In genomic region chr3:66292356-66292946, GRCm38 (mm10) we compare ENCODE assay signal across 8 mouse cellular contexts. TPM values are rescaled to one million over a fixed set of nuclear protein-coding genes. Genes with fewer than 3 reads are reported as not detected.
A peak's percentile ranks its signal among the peaks of the same experiment; 100 is the strongest.
DNase-seq lines count a peak whose midpoint lies in the region; ATAC-seq and TF ChIP-seq lines count a peak whose summit lies in the region.

No protein-coding gene starts in this region.

- peaks cover 4% of the 10 kb centered on the region for H3K4me1 ChIP-seq in embryonic fibroblast, embryonic 13.5 days (ENCODE audit: control insufficient read depth, insufficient read depth, low read length)
- peaks cover 8% of the 10 kb centered on the region; the same call in 1 of the 2 replicates for H3K4me1 ChIP-seq in hindbrain, embryonic 16.5 days (ENCODE audit: control insufficient read depth, insufficient read depth, low read depth, low read length)
- no peaks in the 10 kb centered on the region for H3K4me1 ChIP-seq in liver, embryonic 12.5 days
- peaks cover 12% of the 10 kb centered on the region; the same call in 1 of the 2 replicates for H3K4me1 ChIP-seq in neural tube, embryonic 11.5 days (ENCODE audit: control insufficient read depth, insufficient read depth, low read length)

- peak; percentile 11 for DNase-seq in ovary, adult 18-20 months (ENCODE audit: low spot score)
- no peak for DNase-seq in ovary, postnatal 10 days (ENCODE audit: low spot score)
- peak; percentile 70 for DNase-seq in neural tube, embryonic 11.5 days (ENCODE audit: low spot score)
- no peak for DNase-seq in thymus, postnatal 10 days (ENCODE audit: low spot score in 2 of 2)
- no peak for DNase-seq in layer of hippocampus, postnatal 14 days (ENCODE audit: low spot score in 2 of 2)

- H3K27ac ChIP-seq in embryonic fibroblast, embryonic 13.5 days (ENCODE audit: insufficient read depth, low read length), result no peak overlapping the region
- H3K27ac ChIP-seq in hindbrain, embryonic 16.5 days (ENCODE audit: low read depth, low read length), result no peak overlapping the region
- H3K27ac ChIP-seq in liver, embryonic 12.5 days, result no peak overlapping the region
- H3K27ac ChIP-seq in neural tube, embryonic 11.5 days (ENCODE audit: low read depth, low read length), result peak overlapping the region; percentile 5; the same call in 1 of the 2 replicates

- H3K4me2 ChIP-seq in hindbrain, embryonic 16.5 days (ENCODE audit: low read length), result peak overlapping the region; percentile 59
- peak overlapping the region; percentile 47 for H3K4me2 ChIP-seq in liver, embryonic 12.5 days
- H3K4me2 ChIP-seq in neural tube, embryonic 11.5 days (ENCODE audit: low read depth), result peak overlapping the region; percentile 26; the same call in 1 of the 2 replicates

- TF ChIP-seq POLR2A in embryonic fibroblast, embryonic 13.5 days (IDR thresholded peaks at IDR 0.05; ENCODE audit: low read depth, low read length), result peak; percentile 49; the same call in 1 of the 2 replicates

- peak; percentile 76 for ATAC-seq in hindbrain, embryonic 16.5 days
- no peak for ATAC-seq in liver, embryonic 12.5 days
- ATAC-seq in neural tube, embryonic 11.5 days (ENCODE audit: insufficient read depth, low FRiP score, low TSS enrichment), result peak; percentile 25; the same call in 1 of the 2 replicates

- H3K4me3 ChIP-seq in embryonic fibroblast, embryonic 13.5 days (ENCODE audit: insufficient read depth, low read length), result no peak overlapping the region
- H3K4me3 ChIP-seq in hindbrain, embryonic 16.5 days (ENCODE audit: low read length), result peak overlapping the region; percentile 34
- H3K4me3 ChIP-seq in liver, embryonic 12.5 days, result peak overlapping the region; percentile 13; the same call in 1 of the 2 replicates
- no peak overlapping the region for H3K4me3 ChIP-seq in neural tube, embryonic 11.5 days (ENCODE audit: low read depth, low read length)

- TF ChIP-seq CTCF in embryonic fibroblast, embryonic 13.5 days (IDR thresholded peaks at IDR 0.05; ENCODE audit: borderline replicate concordance, insufficient read depth, low read length), result no peak

- no peaks in the 10 kb centered on the region for H3K27me3 ChIP-seq in hindbrain, embryonic 16.5 days (replicated peaks; ENCODE audit: control insufficient read depth, insufficient read depth, low read length)
- no peaks in the 10 kb centered on the region for H3K27me3 ChIP-seq in liver, embryonic 12.5 days (replicated peaks)
- no peaks in the 10 kb centered on the region for H3K27me3 ChIP-seq in neural tube, embryonic 11.5 days (ENCODE audit: control insufficient read depth, insufficient read depth, low read length)

- WGBS in hindbrain, embryonic 16.5 days, result 11% methylated on average over 20 of the region's 20 CpGs
- 14% methylated on average over 20 of the region's 20 CpGs for WGBS in liver, embryonic 12.5 days (ENCODE audit: insufficient replicate concordance)
- 10% methylated on average over 20 of the region's 20 CpGs for WGBS in neural tube, embryonic 11.5 days

- H3K36me3 ChIP-seq in hindbrain, embryonic 16.5 days (ENCODE audit: control insufficient read depth, insufficient read depth, low read length), result no peaks in the 10 kb centered on the region
- no peaks in the 10 kb centered on the region for H3K36me3 ChIP-seq in liver, embryonic 12.5 days
- no peaks in the 10 kb centered on the region for H3K36me3 ChIP-seq in neural tube, embryonic 11.5 days (ENCODE audit: control insufficient read depth, insufficient read depth, low read length)

- peak overlapping the region; percentile 48 for H3K9ac ChIP-seq in hindbrain, embryonic 16.5 days (ENCODE audit: low read depth, low read length)
- H3K9ac ChIP-seq in liver, embryonic 12.5 days, result no peak overlapping the region
- peak overlapping the region; percentile 28; the same call in 1 of the 2 replicates for H3K9ac ChIP-seq in neural tube, embryonic 11.5 days (ENCODE audit: low read length)

- H3K9me3 ChIP-seq in hindbrain, embryonic 16.5 days (ENCODE audit: control insufficient read depth, low read length), result no peaks in the 10 kb centered on the region
- H3K9me3 ChIP-seq in liver, embryonic 12.5 days (replicated peaks), result no peaks in the 10 kb centered on the region
- H3K9me3 ChIP-seq in neural tube, embryonic 11.5 days (ENCODE audit: control insufficient read depth, low read length), result no peaks in the 10 kb centered on the region

RNA-seq across cellular contexts. Expression of gene Veph1, which starts 4.2 kb away (rescaled TPM):
- 0.27 and 0.42 TPM in 2 replicates for polyA plus RNA-seq in embryonic fibroblast, embryonic 13.5 days (2011; ENCODE audit: insufficient read length, low read depth, missing spikeins)
- polyA plus RNA-seq in hindbrain, embryonic 16.5 days (2015; fragmentation: Nextera tagmentation; extraction: Ambion mirVana), result 1.6 and 2.2 TPM in 2 replicates
- 0.05 TPM in 1 of 2 replicates, not detected in the other for polyA plus RNA-seq in liver, embryonic 12.5 days (2016; fragmentation: Nextera tagmentation; extraction: Ambion mirVana)
- polyA plus RNA-seq in neural tube, embryonic 11.5 days (2014; fragmentation: Nextera tagmentation; extraction: Ambion mirVana), result 4.4 and 4.9 TPM in 2 replicates
- total RNA-seq in layer of hippocampus, postnatal 14 days (2021), result 1 to 10 TPM in 1 of 2 experiments, under 1 TPM in 1; 0.97 to 1.1 TPM

Comparison
In these comparisons a context has a peak if more than half of its experiments do, and no peak if none do; other contexts are left out.
1. DNase-seq: peak in ovary, adult 18-20 months (single experiment) and neural tube, embryonic 11.5 days (single experiment); none in ovary, postnatal 10 days (single experiment), thymus, postnatal 10 days (0 of 2) and layer of hippocampus, postnatal 14 days (0 of 2).
2. H3K4me3 ChIP-seq: peak in hindbrain, embryonic 16.5 days (single experiment) and liver, embryonic 12.5 days (single experiment); none in embryonic fibroblast, embryonic 13.5 days (single experiment) and neural tube, embryonic 11.5 days (single experiment).
3. Peak in every context shown above with its lines, with median percentiles within 50 percentile points of each other: H3K4me2 ChIP-seq.